Comparison of ENCODE assay signal across 8 mouse cellular contexts in genomic region chr10:83644865-83645715, GRCm38 (mm10). TPM values are rescaled to one million over a fixed set of nuclear protein-coding genes. Genes with fewer than 3 reads are reported as not detected.
DNase-seq lines count a peak whose midpoint lies in the region; ATAC-seq lines count a peak whose summit lies in the region.

No protein-coding gene starts in this region.

- H3K4me2 ChIP-seq in neural tube, embryonic 11.5 days (ENCODE audit: low read depth), result no peak overlapping the region
- peak overlapping the region; percentile 47 for H3K4me2 ChIP-seq in heart, embryonic 15.5 days
- H3K4me2 ChIP-seq in liver, embryonic 15.5 days, result peak overlapping the region; percentile 43
- H3K4me2 ChIP-seq in neural tube, embryonic 15.5 days, result peak overlapping the region; percentile 24

- DNase-seq in neural tube, embryonic 11.5 days (ENCODE audit: low spot score), result no peak
- DNase-seq in neural tube, embryonic 10.5 days (ENCODE audit: extremely low spot score, low spot score), result no peak
- DNase-seq in urinary bladder, postnatal 4 days (ENCODE audit: low spot score in 2 of 2), result no peak
- no peak for DNase-seq in thymus, postnatal 36 days

- no peaks in the 10 kb centered on the region for H3K36me3 ChIP-seq in neural tube, embryonic 11.5 days (ENCODE audit: control insufficient read depth, insufficient read depth, low read length)
- H3K36me3 ChIP-seq in heart, embryonic 15.5 days, result no peaks in the 10 kb centered on the region
- H3K36me3 ChIP-seq in liver, embryonic 15.5 days (replicated peaks), result no peaks in the 10 kb centered on the region
- 0 out of 2 replicates have a peak, but pooled peaks cover 4% of the 10 kb centered on the region for H3K36me3 ChIP-seq in neural tube, embryonic 15.5 days

- 0 out of 2 replicates have a peak overlapping the region, but pooled peaks have one; percentile 4 for H3K27ac ChIP-seq in neural tube, embryonic 11.5 days (ENCODE audit: low read depth, low read length)
- peak overlapping the region; percentile 76 for H3K27ac ChIP-seq in heart, embryonic 15.5 days
- H3K27ac ChIP-seq in liver, embryonic 15.5 days (replicated peaks), result peak overlapping the region; percentile 48
- peak overlapping the region; percentile 54 for H3K27ac ChIP-seq in neural tube, embryonic 15.5 days (replicated peaks)

- H3K4me1 ChIP-seq in neural tube, embryonic 11.5 days (ENCODE audit: control insufficient read depth, insufficient read depth, low read length), result peaks cover 12% of the 10 kb centered on the region
- H3K4me1 ChIP-seq in heart, embryonic 15.5 days (replicated peaks), result peaks cover 36% of the 10 kb centered on the region
- H3K4me1 ChIP-seq in liver, embryonic 15.5 days (replicated peaks), result peaks cover 35% of the 10 kb centered on the region
- peaks cover 45% of the 10 kb centered on the region for H3K4me1 ChIP-seq in neural tube, embryonic 15.5 days

- 0 out of 2 replicates have a peak overlapping the region, but pooled peaks have one; percentile 5 for H3K9ac ChIP-seq in neural tube, embryonic 11.5 days (ENCODE audit: low read length)
- H3K9ac ChIP-seq in heart, embryonic 15.5 days, result peak overlapping the region; percentile 27; the same call in 1 of the 2 replicates
- no peak overlapping the region for H3K9ac ChIP-seq in liver, embryonic 15.5 days
- no peak overlapping the region for H3K9ac ChIP-seq in neural tube, embryonic 15.5 days (replicated peaks)

- 66% methylated on average over 16 of the region's 16 CpGs for WGBS in neural tube, embryonic 11.5 days
- 44% methylated on average over 16 of the region's 16 CpGs for WGBS in heart, embryonic 15.5 days
- 21% methylated on average over 16 of the region's 16 CpGs for WGBS in liver, embryonic 15.5 days (ENCODE audit: insufficient replicate concordance)
- 52% methylated on average over 16 of the region's 16 CpGs for WGBS in neural tube, embryonic 15.5 days

- no peaks in the 10 kb centered on the region for H3K27me3 ChIP-seq in neural tube, embryonic 11.5 days (ENCODE audit: control insufficient read depth, insufficient read depth, low read length)
- H3K27me3 ChIP-seq in heart, embryonic 15.5 days, result no peaks in the 10 kb centered on the region
- peaks cover 40% of the 10 kb centered on the region for H3K27me3 ChIP-seq in liver, embryonic 15.5 days
- no peaks in the 10 kb centered on the region for H3K27me3 ChIP-seq in neural tube, embryonic 15.5 days (replicated peaks)

- no peak for ATAC-seq in neural tube, embryonic 11.5 days (ENCODE audit: insufficient read depth, low FRiP score, low TSS enrichment)
- ATAC-seq in common myeloid progenitor, adult 5-6 weeks (replicated peaks; ENCODE audit: low read depth, poor library complexity, severe bottlenecking), result peak; percentile 73
- peak; percentile 32 for ATAC-seq in heart, embryonic 15.5 days (replicated peaks; ENCODE audit: insufficient number of reproducible peaks, insufficient read depth, low FRiP score, low read depth)
- peak; percentile 81 for ATAC-seq in liver, embryonic 15.5 days (ENCODE audit: insufficient read depth)
- no peak for ATAC-seq in neural tube, embryonic 15.5 days (ENCODE audit: low FRiP score)

- H3K9me3 ChIP-seq in neural tube, embryonic 11.5 days (ENCODE audit: control insufficient read depth, low read length), result no peaks in the 10 kb centered on the region
- H3K9me3 ChIP-seq in heart, embryonic 15.5 days (replicated peaks), result no peaks in the 10 kb centered on the region
- no peaks in the 10 kb centered on the region for H3K9me3 ChIP-seq in liver, embryonic 15.5 days (replicated peaks)
- no peaks in the 10 kb centered on the region for H3K9me3 ChIP-seq in neural tube, embryonic 15.5 days (replicated peaks)

- no peak overlapping the region for H3K4me3 ChIP-seq in neural tube, embryonic 11.5 days (ENCODE audit: low read depth, low read length)
- no peak overlapping the region for H3K4me3 ChIP-seq in heart, embryonic 15.5 days
- no peak overlapping the region for H3K4me3 ChIP-seq in liver, embryonic 15.5 days (replicated peaks)
- H3K4me3 ChIP-seq in neural tube, embryonic 15.5 days (replicated peaks), result no peak overlapping the region

RNA-seq across cellular contexts. Expression of gene Appl2, which starts 3.4 kb away (rescaled TPM):
- polyA plus RNA-seq in neural tube, embryonic 11.5 days (2014; fragmentation: Nextera tagmentation; extraction: Ambion mirVana), result 31.0 and 37.8 TPM in 2 replicates
- 12.4 and 18.5 TPM in 2 replicates for total RNA-seq in common myeloid progenitor, adult 5-6 weeks (2017)
- polyA plus RNA-seq in heart, embryonic 15.5 days (2015; fragmentation: Nextera tagmentation; extraction: Ambion mirVana), result 34.0 and 36.5 TPM in 2 replicates
- polyA plus RNA-seq in liver, embryonic 15.5 days (2015; fragmentation: Nextera tagmentation; extraction: Ambion mirVana), result 9.8 and 13.2 TPM in 2 replicates
- 40.8 and 45.7 TPM in 2 replicates for polyA plus RNA-seq in neural tube, embryonic 15.5 days (2015; fragmentation: Nextera tagmentation; extraction: Ambion mirVana)

Comparison
In these comparisons a context has a peak if more than half of its experiments do, and no peak if none do; other contexts are left out.
1. H3K9ac ChIP-seq: peak in neural tube, embryonic 11.5 days (single experiment) and heart, embryonic 15.5 days (single experiment); none in liver, embryonic 15.5 days (single experiment) and neural tube, embryonic 15.5 days (single experiment).
2. ATAC-seq: peak in common myeloid progenitor, adult 5-6 weeks (single experiment), heart, embryonic 15.5 days (single experiment) and liver, embryonic 15.5 days (single experiment); none in neural tube, embryonic 11.5 days (single experiment) and neural tube, embryonic 15.5 days (single experiment).
3. H3K27ac ChIP-seq: peak in every context shown above with its lines; median percentile 76 in heart, embryonic 15.5 days; 54 in neural tube, embryonic 15.5 days; 48 in liver, embryonic 15.5 days; 4 in neural tube, embryonic 11.5 days.